Mouse (Mus musculus): ENCODE measurements around the gene Gimap1. TPM values are rescaled to one million over a fixed set of nuclear protein-coding genes. Genes with fewer than 3 reads are reported as not detected.

The Gimap1 gene
- total and polyA plus RNA-seq, 3 experiments: 54.5 to 144 (median 91.8) TPM

GRCm38 (mm10) chr6:48706130-48706529, 32.7 kb upstream of the Gimap1 start:
- peak overlapping the region; percentile 79 for H3K4me2 ChIP-seq (ENCODE audit: insufficient read depth, low read depth, poor library complexity, severe bottlenecking)

GRCm38 (mm10) chr6:48718455-48718854, 20.4 kb upstream of the Gimap1 start, which contains the start of the genes Gm28053 and Gimap7:
TSS of gene Gm28053 (plus strand) at chr6:48718607.
TSS of gene Gimap7 (plus strand) at chr6:48718621.
- in situ Hi-C loops (cut with MboI; ENCODE audit: low pct_ligation_motif_present, low pct_unique_long_range_greater_than_20kb, low sequenced_read_pairs): no loop called here
- Histone ChIP-seq H3K27ac (ENCODE audit: insufficient read depth, low read depth) (peak within 1 kb of the TSS; percentile 83), H3K9me3 (replicated peaks; ENCODE audit: low read length) (no peaks in the 10 kb centered on the region), H3K4me2 (ENCODE audit: insufficient read depth, low read depth, poor library complexity, severe bottlenecking) (peak within 1 kb of the TSS; percentile 93), H3K36me3 (replicated peaks in 1 of 2; ENCODE audit: control insufficient read depth in 1 of 2, insufficient read depth in 1 of 2, low read length in 1 of 2) (peaks cover 0 to 2% of the 10 kb centered on the region in 2 experiments), H3K9ac (ENCODE audit: insufficient read depth, low read depth) (peak within 1 kb of the TSS; percentile 76), H3K4me1 (ENCODE audit: control insufficient read depth in 1 of 2, insufficient read depth in 2 of 2) (peaks cover 21 to 63% of the 10 kb centered on the region in 2 experiments), H3K4me3 (replicated peaks in 1 of 3; ENCODE audit: low read depth in 2 of 3, low read length in 2 of 3, poor library complexity in 1 of 3) (peak within 1 kb of the TSS; percentile 22 to 51 (median 24)), H3K79me2 (replicated peaks; ENCODE audit: control insufficient read depth, extremely low read depth, insufficient read depth, poor library complexity, severe bottlenecking) (peaks cover 14% of the 10 kb centered on the region), H3K27me3 (replicated peaks) (no peaks in the 10 kb centered on the region)
- TF ChIP-seq POLR2A (IDR thresholded peaks at IDR 0.05; ENCODE audit: low read depth, low read length) (peak; percentile 53; the same call in 1 of the 2 replicates), ZNF384 (IDR thresholded peaks at IDR 0.05; ENCODE audit: low read depth, low read length) (no peak), CHD1 (IDR thresholded peaks at IDR 0.05; ENCODE audit: low read depth, low read length) (0 out of 2 replicates have a peak, but pooled peaks have one; percentile 67), RCOR1 (conservative IDR thresholded peaks at IDR 0.05; ENCODE audit: low read depth, low read length) (0 out of 2 replicates have a peak, but pooled peaks have one; percentile 28), NELFE (IDR thresholded peaks at IDR 0.05; ENCODE audit: low read depth, low read length) (peak; percentile 58), ELF1 (IDR thresholded peaks at IDR 0.05; ENCODE audit: low read depth, low read length) (no peak), UBTF (IDR thresholded peaks at IDR 0.05; ENCODE audit: low read depth, low read length) (no peak), MAZ (IDR thresholded peaks at IDR 0.05; ENCODE audit: low read depth, low read length) (peak; percentile 79), CTCF (conservative IDR thresholded peaks at IDR 0.05 in 1 of 2, IDR thresholded peaks at IDR 0.05 in 1 of 2; ENCODE audit: low read depth in 2 of 2, low read length in 2 of 2) (no peak), IRF4 (IDR thresholded peaks at IDR 0.05; ENCODE audit: low read depth, low read length) (peak; percentile 65; the same call in 1 of the 2 replicates), MEF2A (IDR thresholded peaks at IDR 0.05; ENCODE audit: borderline replicate concordance, low read depth, low read length) (peak; percentile 42; the same call in 1 of the 2 replicates), EP300 (IDR thresholded peaks at IDR 0.05; ENCODE audit: low read length) (peak; percentile 10; the same call in 1 of the 2 replicates), MXI1 (IDR thresholded peaks at IDR 0.05; ENCODE audit: low read depth, low read length) (peak; percentile 66; the same call in 1 of the 2 replicates), TBP (conservative IDR thresholded peaks at IDR 0.05; ENCODE audit: low read depth, low read length) (peak; percentile 61), SIN3A (IDR thresholded peaks at IDR 0.05; ENCODE audit: low read length) (peak; percentile 59; the same call in 1 of the 2 replicates), JUN (IDR thresholded peaks at IDR 0.05; ENCODE audit: insufficient read depth, low read depth, low read length) (no peak), USF1 (IDR thresholded peaks at IDR 0.05; ENCODE audit: low read depth, low read length) (no peak), TCF12 (IDR thresholded peaks at IDR 0.05; ENCODE audit: low read depth, low read length) (peak; percentile 58; the same call in 1 of the 2 replicates), HCFC1 (IDR thresholded peaks at IDR 0.05; ENCODE audit: low read depth, low read length) (peak; percentile 29), ETS1 (conservative IDR thresholded peaks at IDR 0.05; ENCODE audit: low read depth, low read length) (no peak), CHD2 (IDR thresholded peaks at IDR 0.05; ENCODE audit: low read length) (0 out of 2 replicates have a peak, but pooled peaks have one; percentile 23), ZMIZ1 (IDR thresholded peaks at IDR 0.05; ENCODE audit: low read depth, low read length) (peak; percentile 19; the same call in 1 of the 2 replicates), MAX (IDR thresholded peaks at IDR 0.05; ENCODE audit: low read length) (peak; percentile 48; the same call in 1 of the 2 replicates), NRF1 (IDR thresholded peaks at IDR 0.05; ENCODE audit: low read depth, low read length) (0 out of 2 replicates have a peak, but pooled peaks have one; percentile 7)
- dilution Hi-C loops (cut with MboI; ENCODE audit: extremely low pct_ligation_motif_present, extremely low pct_unique_long_range_greater_than_20kb, low sequenced_read_pairs): no loop called here
- DNase-seq (ENCODE audit: extremely low read depth): peak; percentile 80

More at GRCm38 (mm10) chr6:48706130-48706529, 32.7 kb upstream of the Gimap1 start:
- DNase-seq (ENCODE audit: extremely low read depth): no peak
- Histone ChIP-seq H3K36me3 (replicated peaks in 1 of 2; ENCODE audit: control insufficient read depth in 1 of 2, insufficient read depth in 1 of 2, low read length in 1 of 2) (peaks cover 36 to 51% of the 10 kb centered on the region in 2 experiments), H3K79me2 (replicated peaks; ENCODE audit: control insufficient read depth, extremely low read depth, insufficient read depth, poor library complexity, severe bottlenecking) (peaks cover 49% of the 10 kb centered on the region), H3K27ac (ENCODE audit: insufficient read depth, low read depth) (peak overlapping the region; percentile 84), H3K4me3 (replicated peaks in 1 of 3; ENCODE audit: low read depth in 2 of 3, low read length in 2 of 3, poor library complexity in 1 of 3) (peak overlapping the region; percentile 58 to 78 (median 73)), H3K9me3 (replicated peaks; ENCODE audit: low read length) (peaks cover 4% of the 10 kb centered on the region), H3K27me3 (replicated peaks) (no peaks in the 10 kb centered on the region), H3K4me1 (ENCODE audit: control insufficient read depth in 1 of 2, insufficient read depth in 2 of 2) (peaks cover 33 to 65% of the 10 kb centered on the region in 2 experiments), H3K9ac (ENCODE audit: insufficient read depth, low read depth) (peak overlapping the region; percentile 94)
- in situ Hi-C loops (cut with MboI; ENCODE audit: low pct_ligation_motif_present, low pct_unique_long_range_greater_than_20kb, low sequenced_read_pairs): no loop called here
- TF ChIP-seq CHD1 (IDR thresholded peaks at IDR 0.05; ENCODE audit: low read depth, low read length) (no peak), POLR2A (IDR thresholded peaks at IDR 0.05; ENCODE audit: low read depth, low read length) (0 out of 2 replicates have a peak, but pooled peaks have one; percentile 22), POLR2AphosphoS2 (IDR thresholded peaks at IDR 0.05; ENCODE audit: low read depth, low read length) (no peak), SIN3A (IDR thresholded peaks at IDR 0.05; ENCODE audit: low read length) (0 out of 2 replicates have a peak, but pooled peaks have one; percentile 15), UBTF (IDR thresholded peaks at IDR 0.05; ENCODE audit: low read depth, low read length) (0 out of 2 replicates have a peak, but pooled peaks have one; percentile 46)
- dilution Hi-C loops (cut with MboI; ENCODE audit: extremely low pct_ligation_motif_present, extremely low pct_unique_long_range_greater_than_20kb, low sequenced_read_pairs): no loop called here

All from CH12.LX (cell line).